Mouse (Mus musculus) heart, embryonic 10.5 days (tissue): ENCODE data around the gene Kif5c. TPM values are rescaled to one million over a fixed set of nuclear protein-coding genes. Genes with fewer than 3 reads are reported as not detected.
A peak's percentile ranks its signal among the peaks of the same experiment; 100 is the strongest.

ENCODE experiments used
- DNase-seq: peaks from one replicate; pipeline ENCODE4 v3.0.0-alpha.2; 2017; ENCODE audit warnings: low spot score
- H3K27ac ChIP-seq: fragments of 300-500 bp; sonication (generic); 2 replicates; pipeline ENCODE4 v1.5.1; 2016; ENCODE audit warnings: mild to moderate bottlenecking
- H3K27me3 ChIP-seq: fragments of 300-500 bp; sonication (generic); 2 replicates; pipeline ENCODE4 v1.6.1; 2016; ENCODE audit warnings: mild to moderate bottlenecking; ENCODE audit not compliant: poor library complexity, insufficient read depth, severe bottlenecking
- H3K36me3 ChIP-seq: fragments of 300-500 bp; sonication (generic); 2 replicates; pipeline ENCODE4 v1.6.1; 2016; ENCODE audit warnings: mild to moderate bottlenecking, moderate library complexity
- H3K4me1 ChIP-seq: fragments of 300-500 bp; sonication (generic); 2 replicates; pipeline ENCODE4 v1.6.1; 2016; ENCODE audit warnings: mild to moderate bottlenecking
- H3K4me3 ChIP-seq: fragments of 300-500 bp; sonication (generic); 2 replicates; pipeline ENCODE4 v1.5.1; 2016; ENCODE audit warnings: mild to moderate bottlenecking, moderate library complexity
- H3K9me3 ChIP-seq: fragments of 300-500 bp; sonication (generic); 2 replicates; pipeline ENCODE4 v1.6.1; 2016; ENCODE audit warnings: mild to moderate bottlenecking, moderate library complexity
- WGBS: fragments of 180-500 bp; shearing (Covaris S2); methylation state at CpG from one replicate; pipeline ENCODE4 v1.1.7; 2016; 5-methylcytosine and 5-hydroxymethylcytosine counted together
- polyA plus RNA-seq: library from polyadenylated mRNA; unstranded; fragments of >200 nt; fragmentation: Nextera tagmentation; extraction: Ambion mirVana; gene quantifications from 2 replicates; pipeline ENCODE4 v1.2.1, GENCODE M21; 2016

Kif5c gene
- polyA plus RNA-seq, 1 experiment from 2014 or later: 4.3 TPM

DNA sequence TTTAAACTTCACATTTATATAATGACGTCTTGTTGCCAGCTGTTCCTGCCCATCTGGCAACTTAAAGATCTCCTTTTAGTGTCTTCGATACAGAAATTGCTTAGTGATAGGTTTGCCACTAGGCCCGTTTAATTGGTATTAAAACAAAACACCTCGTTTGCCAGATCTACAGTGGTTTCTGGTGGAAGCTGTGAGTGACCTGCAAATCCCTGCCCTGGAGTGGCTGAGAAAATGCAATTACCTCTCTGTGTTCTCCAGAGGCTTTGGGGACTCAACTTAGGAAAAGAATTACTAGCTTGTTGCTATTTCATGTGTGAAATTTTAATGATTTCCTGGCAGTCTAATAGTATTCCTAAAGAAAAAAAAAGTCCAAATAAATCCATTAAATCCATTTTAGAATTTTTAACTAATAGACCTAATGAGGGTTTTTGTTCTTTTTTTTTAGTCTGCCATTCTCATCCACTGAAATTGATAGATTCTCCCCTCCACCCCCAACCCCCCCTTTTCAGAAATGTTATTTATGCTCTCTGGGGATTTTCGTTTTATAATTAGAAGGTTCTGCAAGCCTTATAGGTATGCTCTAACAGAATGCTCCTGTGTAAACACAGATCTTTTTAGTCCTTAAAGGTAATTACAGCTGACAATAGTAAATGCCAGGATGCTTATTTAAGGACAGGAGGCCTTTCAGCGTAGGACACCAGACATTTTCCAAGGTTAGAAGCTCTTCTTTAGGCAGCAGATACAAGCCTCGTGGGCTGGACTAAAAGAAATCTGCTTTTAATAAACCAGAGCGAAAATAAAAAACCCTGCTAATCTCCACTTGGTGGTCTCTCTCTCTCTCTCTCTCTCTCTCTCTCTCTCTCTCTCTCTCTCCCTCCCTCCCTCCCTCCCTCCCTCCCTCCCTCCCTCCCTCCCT, 100.1 kb downstream of the Kif5c start:
- no peak for DNase-seq
- H3K27me3 ChIP-seq: no peaks in the 10 kb centered on the region
- no peaks in the 10 kb centered on the region for H3K9me3 ChIP-seq
- 0 out of 2 replicates have a peak overlapping the region, but pooled peaks have one; percentile 12 for H3K4me3 ChIP-seq
- peaks cover 37% of the 10 kb centered on the region for H3K4me1 ChIP-seq
- 43% methylated on average over 8 of the region's 8 CpGs for WGBS
- no peaks in the 10 kb centered on the region for H3K36me3 ChIP-seq
- peak overlapping the region; percentile 63 for H3K27ac ChIP-seq

DNA sequence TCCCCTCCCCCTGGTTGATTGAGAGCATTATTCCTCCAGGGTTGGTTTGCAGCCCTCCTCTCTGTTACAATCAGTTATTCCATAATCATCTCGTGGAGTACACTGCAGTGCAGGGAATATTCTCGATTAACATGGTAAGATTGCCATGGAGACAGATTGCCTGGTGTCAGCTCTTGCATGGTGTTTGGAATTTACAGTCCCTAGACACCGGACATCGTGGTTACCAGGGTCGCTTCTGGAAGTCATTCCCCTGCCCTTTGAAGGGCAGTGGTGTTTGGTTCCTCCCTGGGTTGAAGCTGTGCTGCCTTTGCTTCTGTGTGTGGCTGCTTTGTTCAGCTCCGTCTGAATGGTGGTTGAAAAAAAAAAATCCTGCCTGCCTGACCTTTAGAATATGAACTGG, 100.8 kb downstream of the Kif5c start:
- no peaks in the 10 kb centered on the region for H3K36me3 ChIP-seq
- DNase-seq: peak; percentile 85
- peak overlapping the region; percentile 63 for H3K27ac ChIP-seq
- WGBS: 20% methylated on average over 6 of the region's 6 CpGs
- peaks cover 37% of the 10 kb centered on the region for H3K4me1 ChIP-seq
- 0 out of 2 replicates have a peak overlapping the region, but pooled peaks have one; percentile 12 for H3K4me3 ChIP-seq
- H3K9me3 ChIP-seq: no peaks in the 10 kb centered on the region
- H3K27me3 ChIP-seq: no peaks in the 10 kb centered on the region

DNA sequence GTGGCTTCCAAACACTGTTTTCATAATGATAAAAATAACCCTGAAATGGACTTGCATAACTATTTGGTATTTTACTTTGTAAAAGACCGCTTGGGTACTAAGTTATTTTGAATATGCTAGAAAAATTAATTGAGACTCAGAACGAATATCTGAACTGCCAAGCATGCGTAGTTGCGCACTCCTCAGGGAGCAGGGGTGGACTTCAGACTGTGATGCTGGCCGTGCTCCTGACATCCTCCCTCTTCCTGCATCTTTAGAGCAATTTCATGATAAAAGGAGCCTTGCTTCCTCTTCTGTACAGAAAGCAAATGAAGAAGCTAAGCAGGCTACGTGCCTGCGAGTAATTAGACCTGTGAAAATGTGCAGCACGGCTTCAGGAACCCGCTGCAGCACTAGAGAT, 101.2 kb downstream of the Kif5c start:
- DNase-seq: no peak
- 56% methylated on average over 9 of the region's 9 CpGs for WGBS
- H3K36me3 ChIP-seq: no peaks in the 10 kb centered on the region
- no peak overlapping the region for H3K4me3 ChIP-seq
- H3K4me1 ChIP-seq: peaks cover 37% of the 10 kb centered on the region
- peak overlapping the region; percentile 63; the same call in 1 of the 2 replicates for H3K27ac ChIP-seq
- no peaks in the 10 kb centered on the region for H3K27me3 ChIP-seq
- no peaks in the 10 kb centered on the region for H3K9me3 ChIP-seq

DNA sequence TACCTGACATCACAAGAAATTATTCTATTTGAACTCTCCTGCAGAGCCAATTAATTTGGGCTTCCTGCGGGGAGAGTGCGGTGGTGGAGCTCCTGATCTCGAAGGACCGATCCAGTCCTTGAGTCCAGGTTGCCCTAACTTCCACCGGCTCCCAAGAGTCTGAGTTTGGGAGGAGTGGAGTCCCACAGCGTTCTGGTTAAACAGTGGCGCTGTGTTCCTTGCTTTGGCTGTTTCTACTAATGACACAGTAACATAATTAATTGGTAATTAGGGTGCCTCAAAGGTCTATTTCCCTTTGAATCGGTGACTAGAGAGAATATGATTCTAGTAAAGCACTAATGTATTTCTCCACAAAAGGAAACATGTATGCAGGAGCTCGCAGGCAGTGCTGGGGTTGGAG, 103.2 kb downstream of the Kif5c start:
- WGBS: 60% methylated on average over 9 of the region's 9 CpGs
- H3K4me1 ChIP-seq: peaks cover 38% of the 10 kb centered on the region
- H3K27me3 ChIP-seq: no peaks in the 10 kb centered on the region
- H3K27ac ChIP-seq: no peak overlapping the region
- no peak for DNase-seq
- no peak overlapping the region for H3K4me3 ChIP-seq
- no peaks in the 10 kb centered on the region for H3K9me3 ChIP-seq
- H3K36me3 ChIP-seq: no peaks in the 10 kb centered on the region

DNA sequence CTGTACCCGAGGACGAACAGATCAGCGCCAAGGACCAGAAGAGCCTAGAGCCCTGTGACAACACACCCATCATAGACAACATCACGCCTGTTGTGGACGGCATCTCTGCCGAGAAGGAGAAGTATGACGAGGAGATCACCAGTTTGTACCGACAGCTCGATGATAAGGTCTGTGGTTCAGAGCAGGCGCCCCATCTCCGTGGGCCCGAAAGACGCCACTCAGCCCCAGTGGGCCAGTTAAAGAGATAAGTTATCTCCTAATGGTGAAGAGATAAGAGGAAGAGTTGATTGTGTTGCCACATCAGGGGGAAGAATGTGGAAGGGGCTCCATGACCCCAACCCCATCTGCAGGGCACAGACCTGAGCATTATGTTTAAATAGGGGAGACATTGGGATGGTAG, 103.9 kb downstream of the Kif5c start:
- peak overlapping the region; percentile 13; the same call in 1 of the 2 replicates for H3K4me3 ChIP-seq
- H3K4me1 ChIP-seq: peaks cover 40% of the 10 kb centered on the region
- DNase-seq: no peak
- no peaks in the 10 kb centered on the region for H3K9me3 ChIP-seq
- no peak overlapping the region for H3K27ac ChIP-seq
- 26% methylated on average over 13 of the region's 13 CpGs for WGBS
- H3K27me3 ChIP-seq: no peaks in the 10 kb centered on the region
- H3K36me3 ChIP-seq: no peaks in the 10 kb centered on the region

DNA sequence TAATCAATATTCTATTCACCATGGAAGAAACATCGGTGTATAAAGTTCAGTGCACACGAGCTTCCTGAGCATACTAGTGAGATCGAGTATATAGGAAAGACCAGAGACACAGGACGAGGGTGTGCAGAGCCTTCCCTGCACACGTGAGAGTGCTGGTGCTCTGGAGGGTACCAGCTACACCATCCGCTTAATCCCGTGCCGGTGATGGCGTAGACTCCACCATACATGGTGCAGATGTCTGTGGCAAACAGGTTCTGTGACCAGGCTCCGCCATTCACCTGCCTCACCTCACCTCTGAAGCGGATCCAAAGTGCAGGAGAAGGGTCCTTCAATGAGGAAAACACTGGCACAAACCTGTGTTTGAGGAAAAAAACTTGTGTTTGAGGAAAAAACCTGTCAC, 107.6 kb downstream of the Kif5c start:
- H3K4me1 ChIP-seq: peaks cover 31% of the 10 kb centered on the region
- no peak for DNase-seq
- no peaks in the 10 kb centered on the region for H3K9me3 ChIP-seq
- H3K36me3 ChIP-seq: no peaks in the 10 kb centered on the region
- H3K4me3 ChIP-seq: no peak overlapping the region
- H3K27ac ChIP-seq: no peak overlapping the region
- WGBS: 77% methylated on average over 11 of the region's 11 CpGs
- H3K27me3 ChIP-seq: no peaks in the 10 kb centered on the region

DNA sequence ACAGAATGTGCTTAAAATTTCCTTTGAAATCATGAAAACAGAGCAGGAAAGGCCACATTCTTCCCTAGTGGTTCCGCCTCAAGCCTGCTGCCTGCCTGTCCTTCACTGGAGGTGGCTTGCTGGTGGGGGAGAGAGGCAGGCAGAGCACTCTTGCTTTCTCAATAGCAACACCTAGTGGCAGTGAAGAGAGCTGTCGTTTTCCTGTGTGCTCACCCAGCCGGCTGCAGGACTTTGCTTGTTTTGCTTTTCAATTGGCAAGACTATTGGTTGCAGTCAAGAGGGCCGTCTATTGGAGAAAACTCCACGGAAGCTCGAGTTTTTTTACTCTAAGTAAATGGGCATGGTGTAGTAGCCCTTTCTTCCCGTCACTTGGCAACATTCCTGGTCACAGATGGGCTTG, 108.1 kb downstream of the Kif5c start:
- Histone ChIP-seq H3K27me3 (no peaks in the 10 kb centered on the region), H3K9me3 (no peaks in the 10 kb centered on the region), H3K4me3 (no peak overlapping the region), H3K4me1 (peaks cover 26% of the 10 kb centered on the region), H3K27ac (no peak overlapping the region), H3K36me3 (no peaks in the 10 kb centered on the region)
- WGBS: 22% methylated on average over 7 of the region's 7 CpGs
- DNase-seq: no peak

DNA sequence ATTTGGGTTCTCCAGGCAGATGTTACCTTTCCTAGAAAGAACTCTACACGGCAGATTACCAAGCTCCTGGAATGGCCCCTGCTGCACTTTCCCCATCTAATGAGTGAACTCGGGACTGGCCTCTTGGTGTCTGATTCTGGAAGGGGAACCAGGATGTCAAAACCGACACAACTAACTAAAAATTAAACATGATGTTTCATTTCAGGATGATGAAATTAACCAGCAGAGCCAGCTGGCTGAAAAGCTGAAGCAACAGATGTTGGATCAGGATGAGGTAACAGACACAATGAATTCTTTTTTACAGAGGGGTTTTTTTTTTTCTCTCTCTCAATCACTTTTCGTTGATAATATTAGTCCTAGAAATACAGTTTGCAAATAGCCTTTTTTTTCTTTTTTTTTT, 108.6 kb downstream of the Kif5c start:
- peaks cover 23% of the 10 kb centered on the region for H3K4me1 ChIP-seq
- H3K9me3 ChIP-seq: no peaks in the 10 kb centered on the region
- H3K4me3 ChIP-seq: no peak overlapping the region
- no peaks in the 10 kb centered on the region for H3K36me3 ChIP-seq
- H3K27me3 ChIP-seq: no peaks in the 10 kb centered on the region
- WGBS: 77% methylated on average over 4 of the region's 4 CpGs
- DNase-seq: no peak
- H3K27ac ChIP-seq: no peak overlapping the region

DNA sequence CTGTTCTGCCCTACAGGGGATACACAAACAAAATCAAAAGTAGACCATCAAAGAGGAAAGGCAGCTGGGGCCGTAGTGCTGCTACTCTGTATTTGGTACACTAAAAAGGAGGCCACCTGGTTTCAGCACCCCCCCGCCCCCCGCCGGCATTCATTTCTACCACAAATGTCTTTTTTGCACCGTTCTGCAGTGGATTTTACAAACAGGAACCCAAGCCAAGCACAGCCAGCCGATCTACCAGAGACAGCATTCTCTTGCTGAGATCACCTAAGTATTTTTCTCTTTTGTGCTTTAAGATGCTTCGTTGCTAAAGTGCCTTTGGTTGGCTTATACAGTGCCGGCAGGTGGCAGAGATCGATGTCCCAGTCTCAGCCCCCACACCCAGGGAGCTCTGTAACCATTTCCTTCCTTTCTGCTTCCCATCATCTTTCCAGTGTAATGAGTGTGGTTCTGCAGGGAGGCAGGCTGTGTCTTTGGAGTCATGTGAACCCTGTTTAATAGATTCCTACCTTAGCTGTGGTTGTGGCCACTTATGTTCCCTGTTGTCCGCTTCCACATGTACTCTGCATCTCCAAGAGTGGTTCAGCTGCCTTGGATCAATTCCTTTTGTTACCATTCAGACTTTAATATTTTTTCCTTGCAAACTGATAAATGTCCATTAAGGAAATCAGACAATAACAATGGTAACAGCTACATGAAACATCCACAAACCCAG, 110.0 kb downstream of the Kif5c start:
- no peak for DNase-seq
- WGBS: 87% methylated on average over 10 of the region's 10 CpGs
- no peaks in the 10 kb centered on the region for H3K27me3 ChIP-seq
- no peak overlapping the region for H3K4me3 ChIP-seq
- no peak overlapping the region for H3K27ac ChIP-seq
- H3K9me3 ChIP-seq: no peaks in the 10 kb centered on the region
- no peaks in the 10 kb centered on the region for H3K36me3 ChIP-seq
- peaks cover 18% of the 10 kb centered on the region for H3K4me1 ChIP-seq

DNA sequence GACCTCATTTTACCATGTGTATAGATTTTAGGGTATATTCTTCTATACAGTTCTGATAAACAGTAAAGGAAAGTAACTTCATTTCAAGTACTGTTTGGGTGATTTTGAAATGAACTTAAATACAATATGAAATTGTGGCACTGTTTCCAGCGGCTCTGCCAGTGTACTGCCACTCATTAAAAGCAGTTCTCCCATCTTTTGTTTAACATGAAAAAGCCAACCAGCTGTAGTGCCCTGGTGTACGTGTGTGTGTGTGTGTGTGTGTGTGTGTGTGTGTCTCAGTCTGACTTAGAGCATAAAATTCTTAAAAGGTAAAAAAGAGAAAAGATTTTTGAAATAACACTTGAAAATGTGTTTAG, 110.5 kb downstream of the Kif5c start:
- Histone ChIP-seq H3K36me3 (no peaks in the 10 kb centered on the region), H3K4me3 (no peak overlapping the region), H3K27me3 (no peaks in the 10 kb centered on the region), H3K4me1 (peaks cover 20% of the 10 kb centered on the region), H3K9me3 (no peaks in the 10 kb centered on the region), H3K27ac (no peak overlapping the region)
- WGBS: 86% methylated on average over 2 of the region's 2 CpGs
- DNase-seq: no peak

DNA sequence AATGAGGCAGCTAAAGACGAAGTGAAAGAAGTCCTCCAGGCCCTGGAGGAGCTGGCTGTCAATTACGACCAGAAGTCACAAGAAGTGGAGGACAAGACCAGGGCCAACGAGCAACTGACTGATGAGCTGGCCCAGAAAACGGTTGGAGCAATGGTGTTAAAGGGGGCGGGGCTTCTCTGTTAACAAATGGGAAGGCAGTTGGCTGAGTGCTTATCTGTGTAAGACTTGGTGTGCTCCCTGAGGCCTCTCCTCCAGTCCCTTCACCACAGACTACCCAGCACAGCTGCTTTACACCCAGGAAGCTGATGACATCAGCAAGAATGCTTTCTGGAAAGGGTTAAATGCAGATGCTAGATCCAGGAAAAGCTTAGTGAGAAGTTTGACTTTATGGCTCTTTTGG, 111.1 kb downstream of the Kif5c start:
- DNase-seq: no peak
- Histone ChIP-seq H3K27ac (no peak overlapping the region), H3K27me3 (no peaks in the 10 kb centered on the region), H3K4me3 (no peak overlapping the region; the same call in 1 of the 2 replicates), H3K4me1 (peaks cover 20% of the 10 kb centered on the region), H3K9me3 (no peaks in the 10 kb centered on the region), H3K36me3 (no peaks in the 10 kb centered on the region)
- WGBS: 20% methylated on average over 5 of the region's 5 CpGs

DNA sequence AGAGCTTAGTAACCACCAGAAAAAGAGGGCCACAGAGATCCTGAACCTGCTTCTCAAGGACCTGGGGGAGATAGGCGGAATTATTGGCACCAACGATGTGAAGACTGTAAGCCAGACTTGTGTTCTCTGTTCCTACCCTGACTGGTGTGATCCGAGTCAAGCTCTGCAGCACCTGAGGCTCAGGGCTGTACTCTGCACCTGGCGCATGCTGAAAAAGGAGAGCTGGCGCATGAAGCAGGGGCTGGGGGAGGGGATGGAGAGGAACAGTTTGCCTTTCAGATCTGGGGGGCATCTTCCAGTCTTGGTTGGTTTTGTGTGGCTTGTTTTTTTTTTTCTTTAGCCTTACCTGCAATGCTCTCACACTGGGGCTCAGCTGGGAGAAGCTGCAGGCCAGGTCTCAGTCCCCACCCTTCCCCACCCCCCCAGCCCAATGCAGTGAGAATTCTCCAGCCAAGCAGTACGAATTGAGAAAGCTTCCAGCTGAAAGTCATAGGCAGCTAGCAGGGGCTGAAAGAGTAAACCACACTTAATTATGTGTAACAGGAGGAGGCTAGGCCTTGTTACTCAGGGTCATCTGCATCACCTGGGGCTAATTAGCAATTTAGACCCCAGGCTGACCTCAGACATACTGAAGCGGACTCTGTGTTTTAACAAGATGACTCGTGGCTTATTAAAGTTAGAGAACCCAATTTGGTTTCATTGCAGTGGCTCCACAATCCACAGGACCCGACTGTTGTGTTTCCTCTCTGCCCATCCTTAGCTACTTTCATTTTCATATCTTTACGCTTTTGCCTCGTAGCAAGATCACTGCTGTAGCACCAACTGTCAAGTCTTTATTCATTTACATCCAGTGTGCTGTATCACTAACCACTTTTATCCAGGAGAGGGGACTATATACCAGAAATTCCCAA, 113.9 kb downstream of the Kif5c start:
- DNase-seq: no peak
- Histone ChIP-seq H3K27ac (no peak overlapping the region), H3K4me1 (peaks cover 16% of the 10 kb centered on the region)

More for the DNA sequence above, 113.9 kb downstream of the Kif5c start:
- Histone ChIP-seq H3K4me3 (no peak overlapping the region), H3K9me3 (no peaks in the 10 kb centered on the region), H3K36me3 (no peaks in the 10 kb centered on the region), H3K27me3 (no peaks in the 10 kb centered on the region)
- WGBS: 66% methylated on average over 11 of the region's 11 CpGs
